Mouse (Mus musculus) brain, embryonic 14.5 days (tissue): ENCODE results near the gene Rnf2.

Experiments
- CTCF ChIP-seq: fragments of 200-500 bp; IDR thresholded peaks from 2 replicates; pipeline ENCODE4 v1.5.1; 2012; ENCODE audit warnings: inconsistent platforms, mild to moderate bottlenecking, moderate library complexity, borderline replicate concordance; ENCODE audit not compliant: insufficient read depth, insufficient read length; ENCODE audit errors: extremely low read depth
- POLR2A ChIP-seq: fragments of 200-500 bp; IDR thresholded peaks from 2 replicates; pipeline ENCODE4 v1.6.1; 2012; ENCODE audit warnings: mild to moderate bottlenecking, inconsistent platforms, borderline replicate concordance; ENCODE audit not compliant: poor library complexity, insufficient read depth, insufficient read length, severe bottlenecking; ENCODE audit errors: extremely low read depth

DNA sequence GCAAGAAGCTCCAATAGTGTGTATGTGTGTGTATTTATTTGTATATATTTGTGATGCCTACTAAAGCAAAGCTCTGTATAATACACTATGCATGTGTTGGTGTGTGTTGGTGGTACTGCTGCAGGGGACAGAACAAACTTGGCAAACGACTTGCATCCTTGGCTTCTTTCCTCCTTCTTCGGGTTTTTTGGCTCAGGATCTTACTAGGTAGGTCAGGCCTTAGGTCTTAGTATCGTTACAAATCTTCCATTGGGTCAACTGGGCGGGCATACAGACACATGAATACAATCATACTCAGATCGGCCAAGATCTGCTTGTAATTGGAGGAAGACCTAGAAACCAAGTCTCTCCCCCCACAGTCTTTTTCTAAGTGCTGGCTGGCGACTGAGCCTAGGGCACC lies 6.0 kb downstream of the Rnf2 start:
- TF ChIP-seq POLR2A (no peak), CTCF (no peak)
